Mouse (Mus musculus) intestine, postnatal 0 days (tissue): ENCODE data around the gene Uvrag. TPM values are rescaled to one million over a fixed set of nuclear protein-coding genes. Genes with fewer than 3 reads are reported as not detected.
A peak's percentile ranks its signal among the peaks of the same experiment; 100 is the strongest.

ENCODE experiments used
- ATAC-seq: fragments of 200-750 bp; cut with Nextera tagmentation; 2 replicates; pipeline ENCODE4 v1.8.0; 2017; ENCODE audit warnings: mild to moderate bottlenecking, moderate TSS enrichment, moderate library complexity
- H3K27ac ChIP-seq: fragments of 300-500 bp; sonication (generic); 2 replicates; pipeline ENCODE4 v1.5.1; 2014; ENCODE audit warnings: mild to moderate bottlenecking, low read depth, low read length, moderate library complexity
- H3K27me3 ChIP-seq: fragments of 300-500 bp; sonication (generic); replicated peaks from 2 replicates; pipeline ENCODE4 v1.6.1; 2014; ENCODE audit warnings: low read length, mixed read lengths; ENCODE audit not compliant: control insufficient read depth, insufficient read depth
- H3K36me3 ChIP-seq: fragments of 300-500 bp; sonication (generic); 2 replicates; pipeline ENCODE4 v1.6.1; 2014; ENCODE audit warnings: mild to moderate bottlenecking, moderate library complexity; ENCODE audit not compliant: control insufficient read depth, insufficient read depth
- H3K4me1 ChIP-seq: fragments of 300-500 bp; sonication (generic); replicated peaks from 2 replicates; pipeline ENCODE4 v1.6.1; 2014; ENCODE audit warnings: antibody characterized with exemption, low read length, mixed read lengths; ENCODE audit not compliant: control insufficient read depth, insufficient read depth
- H3K4me2 ChIP-seq: fragments of 300-500 bp; sonication (generic); replicated peaks from 2 replicates; pipeline ENCODE4 v1.6.1; 2014; ENCODE audit warnings: low read depth, mild to moderate bottlenecking, moderate library complexity
- H3K4me3 ChIP-seq: fragments of 300-500 bp; sonication (generic); 2 replicates; pipeline ENCODE4 v1.5.1; 2014; ENCODE audit warnings: low read depth, low read length
- H3K9ac ChIP-seq: fragments of 300-500 bp; sonication (generic); 2 replicates; pipeline ENCODE4 v1.6.1; 2014; ENCODE audit warnings: mild to moderate bottlenecking, low read depth, low read length
- H3K9me3 ChIP-seq: fragments of 300-500 bp; sonication (generic); 2 replicates; pipeline ENCODE4 v1.6.1; 2016; ENCODE audit warnings: mixed run types; ENCODE audit not compliant: control insufficient read depth
- CTCF ChIP-seq: sonication (generic); IDR thresholded peaks from 2 replicates; pipeline ENCODE4 v1.5.1; 2016; ENCODE audit warnings: low read depth, mild to moderate bottlenecking, control low read depth, antibody characterized with exemption, moderate library complexity
- WGBS: fragments of 180-500 bp; shearing (Covaris S2); extraction: QIAGEN DNeasy Blood & Tissue Kit; methylation state at CpG from one replicate; pipeline ENCODE4 v1.1.7; 2014; 5-methylcytosine and 5-hydroxymethylcytosine counted together
- polyA plus RNA-seq: library from polyadenylated mRNA; unstranded; fragments of >200 nt; fragmentation: Nextera tagmentation; extraction: Ambion mirVana; gene quantifications from 2 replicates; pipeline ENCODE4 v1.2.1, GENCODE M21; 2015

Gene Uvrag
- polyA plus RNA-seq, 1 experiment from 2014 or later, result 12.0 TPM

GRCm38 (mm10) chr7:98991204-98991761, 149.7 kb downstream of the Uvrag start:
- Histone ChIP-seq H3K4me1 (no peaks in the 10 kb centered on the region), H3K9me3 (no peaks in the 10 kb centered on the region), H3K9ac (no peak overlapping the region), H3K4me2 (no peak overlapping the region), H3K36me3 (peaks cover 27% of the 10 kb centered on the region), H3K27me3 (no peaks in the 10 kb centered on the region), H3K4me3 (no peak overlapping the region), H3K27ac (no peak overlapping the region)
- no peak for TF ChIP-seq CTCF
- 98% methylated on average over 2 of the region's 2 CpGs for WGBS
- ATAC-seq, result no peak

GRCm38 (mm10) chr7:98990510-98990909, 150.4 kb downstream of the Uvrag start:
- Histone ChIP-seq H3K9ac (no peak overlapping the region), H3K9me3 (no peaks in the 10 kb centered on the region), H3K27me3 (no peaks in the 10 kb centered on the region), H3K36me3 (peaks cover 29% of the 10 kb centered on the region), H3K4me2 (no peak overlapping the region), H3K4me3 (no peak overlapping the region), H3K27ac (no peak overlapping the region), H3K4me1 (no peaks in the 10 kb centered on the region)
- no peak for TF ChIP-seq CTCF
- 50% methylated on average over 1 of the region's 1 CpGs for WGBS
- peak; percentile 38 for ATAC-seq

GRCm38 (mm10) chr7:98986962-98987441, 153.9 kb downstream of the Uvrag start:
- no peak for TF ChIP-seq CTCF
- ATAC-seq, result peak; percentile 51; the same call in 1 of the 2 replicates
- Histone ChIP-seq H3K9me3 (no peaks in the 10 kb centered on the region), H3K36me3 (peaks cover 29% of the 10 kb centered on the region), H3K4me2 (no peak overlapping the region), H3K4me1 (no peaks in the 10 kb centered on the region), H3K27me3 (no peaks in the 10 kb centered on the region), H3K9ac (no peak overlapping the region), H3K4me3 (no peak overlapping the region), H3K27ac (no peak overlapping the region)
- WGBS, result 75% methylated on average over 14 of the region's 14 CpGs

GRCm38 (mm10) chr7:98985935-98986334, 155.0 kb downstream of the Uvrag start:
- no peak for ATAC-seq
- no peak for TF ChIP-seq CTCF
- Histone ChIP-seq H3K9me3 (no peaks in the 10 kb centered on the region), H3K4me3 (no peak overlapping the region), H3K4me2 (no peak overlapping the region), H3K9ac (no peak overlapping the region), H3K27ac (no peak overlapping the region), H3K4me1 (no peaks in the 10 kb centered on the region), H3K36me3 (peaks cover 23% of the 10 kb centered on the region), H3K27me3 (no peaks in the 10 kb centered on the region)
- 58% methylated on average over 2 of the region's 2 CpGs for whole genome bisulfite sequencing

GRCm38 (mm10) chr7:98985489-98985888, 155.5 kb downstream of the Uvrag start:
- H3K27me3 ChIP-seq, result no peaks in the 10 kb centered on the region
- no peaks in the 10 kb centered on the region for H3K9me3 ChIP-seq
- H3K9ac ChIP-seq, result no peak overlapping the region
- no peak overlapping the region for H3K27ac ChIP-seq
- peaks cover 22% of the 10 kb centered on the region for H3K36me3 ChIP-seq
- no peak overlapping the region for H3K4me2 ChIP-seq
- ATAC-seq, result no peak
- TF ChIP-seq CTCF, result no peak
- H3K4me3 ChIP-seq, result no peak overlapping the region
- WGBS, result 92% methylated on average over 6 of the region's 6 CpGs
- H3K4me1 ChIP-seq, result no peaks in the 10 kb centered on the region

- 71% methylated on average over 7 of the region's 7 CpGs for WGBS
- Histone ChIP-seq H3K36me3 (peaks cover 23% of the 10 kb centered on the region), H3K27me3 (no peaks in the 10 kb centered on the region), H3K4me2 (no peak overlapping the region), H3K9ac (no peak overlapping the region), H3K4me3 (no peak overlapping the region), H3K9me3 (no peaks in the 10 kb centered on the region), H3K27ac (no peak overlapping the region), H3K4me1 (no peaks in the 10 kb centered on the region)
- ATAC-seq, result no peak
- no peak for TF ChIP-seq CTCF
These were observed 156.6 kb downstream of the Uvrag start for GRCm38 (mm10) chr7:98984319-98984718.
